Mouse (Mus musculus): Measurements from ENCODE around the gene Gm17361. TPM values are rescaled to one million over a fixed set of nuclear protein-coding genes. Genes with fewer than 3 reads are reported as not detected.
"Not testable (repeated sequence)": the region's sequence is repeated elsewhere in the genome, so short reads cannot be mapped to it uniquely, and the experiment has no call there.

Gene Gm17361
- not detected in 2 replicates for polyA plus RNA-seq (2014; fragmentation: Nextera tagmentation; extraction: Ambion mirVana)

- not testable (repeated sequence) for H3K27me3 ChIP-seq (ENCODE audit: control insufficient read depth, insufficient read depth, low read length); DNase-seq (ENCODE audit: low spot score); ATAC-seq (ENCODE audit: insufficient number of reproducible peaks, low FRiP score, low TSS enrichment, low read depth); H3K4me3 ChIP-seq (ENCODE audit: low read depth, low read length); H3K27ac ChIP-seq (replicated peaks; ENCODE audit: low read depth, low read length); H3K4me1 ChIP-seq (ENCODE audit: control insufficient read depth, insufficient read depth, low read length); H3K9ac ChIP-seq (ENCODE audit: low read length); H3K36me3 ChIP-seq (ENCODE audit: control insufficient read depth, insufficient read depth, low read length); H3K9me3 ChIP-seq (ENCODE audit: control insufficient read depth, low read length); H3K4me2 ChIP-seq (ENCODE audit: low read depth, severe bottlenecking)
- no CpG with 5 or more reads among the region's 4 CpGs for WGBS
Measured at GRCm38 (mm10) chrX:125003863-125004262, at the start of gene Gm17361. Gene Gm17361, plus strand, starts transcription at chrX:125004163.
